Mouse (Mus musculus) adrenal gland, postnatal 4 days (tissue): ENCODE data around the gene Olfr1215. TPM values are rescaled to one million over a fixed set of nuclear protein-coding genes. Genes with fewer than 3 reads are reported as not detected.
"Not testable (repeated sequence)": the region's sequence is repeated elsewhere in the genome, so short reads cannot be mapped to it uniquely, and the experiment has no call there.

Source experiments
- DNase-seq, 2 experiments: peaks; one replicate each; pipeline ENCODE4 v3.0.0; 2021 to 2022; ENCODE audit warnings: low spot score in 2 of 2, mixed read lengths in 2 of 2
- long read RNA-seq, 2 experiments: library from polyadenylated mRNA; stranded (forward); transcript quantifications; one replicate each; pipeline ENCODE4 v2.0.0; 2021
- total RNA-seq, 2 experiments: library from RNA; stranded (reverse); gene quantifications; 2 replicates each; pipeline ENCODE4 v1.2.3; 2021

The Olfr1215 gene
- not detected for total RNA-seq
- long read RNA-seq, experiment 1, result 0 reads
- long read RNA-seq, experiment 2, result 0 reads

DNA sequence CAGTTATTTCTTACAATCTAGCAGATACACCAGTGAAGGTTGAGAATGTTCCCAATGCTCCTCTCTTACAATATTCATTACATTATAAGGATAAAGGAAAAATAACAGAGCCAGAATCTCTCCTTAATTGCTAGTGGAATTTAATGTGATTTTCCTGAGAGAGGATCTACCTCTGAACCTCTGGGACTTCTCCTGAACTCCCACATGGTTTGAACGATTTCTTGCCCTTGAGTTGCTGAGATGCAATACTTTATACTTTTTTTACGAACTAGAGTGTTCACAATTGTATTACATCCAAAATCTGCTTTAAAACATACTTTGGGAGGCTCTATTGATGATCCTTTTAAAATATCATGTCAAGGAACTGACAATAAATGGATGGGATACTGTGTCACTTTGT is at the start of gene Olfr1215:
Gene Olfr1215, minus strand, starts transcription at position 101 of the 400 bp plus-strand sequence.
- DNase-seq, result no peak

DNA sequence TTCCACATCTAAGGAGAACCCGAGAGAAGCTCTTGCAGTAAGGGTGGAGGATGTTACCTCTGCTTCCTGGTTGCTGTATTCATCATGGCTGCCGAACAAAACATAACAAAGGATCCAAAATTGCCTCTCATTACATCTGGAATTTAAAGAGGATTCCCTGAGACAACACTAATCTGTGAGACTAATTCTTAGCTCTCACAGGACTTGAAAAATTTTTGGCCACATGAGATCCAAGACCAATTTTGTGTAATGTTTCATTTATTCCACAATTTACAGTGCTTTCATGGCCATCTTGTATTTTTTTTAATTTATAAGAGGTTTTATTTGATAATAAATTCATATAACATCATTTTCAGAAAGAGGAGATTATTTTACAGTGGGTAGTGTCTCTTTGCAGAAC is 25.2 kb upstream of the Olfr1215 start, which contains the start of gene Olfr1217:
Gene Olfr1217, minus strand, starts transcription at position 101 of the 400 bp plus-strand sequence.
- DNase-seq, result no peak

DNA sequence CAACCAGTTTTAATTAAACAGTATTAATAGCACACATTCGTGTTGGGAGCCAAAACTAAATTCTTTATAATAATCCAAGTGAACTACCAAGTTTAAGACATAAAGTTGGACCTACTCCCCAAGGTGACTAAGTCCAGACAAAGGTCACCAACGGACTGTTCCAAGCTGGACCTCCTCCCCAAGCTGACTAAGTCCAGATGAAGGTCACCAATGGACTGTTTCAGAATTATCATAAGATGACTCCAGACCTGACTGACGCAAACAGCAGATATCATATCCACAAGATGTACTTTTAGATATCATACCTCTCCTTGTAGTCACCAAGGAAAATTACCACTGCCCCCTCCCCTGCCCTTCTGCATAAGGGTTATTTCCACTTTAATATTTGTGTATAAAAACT is 14.7 kb upstream of the Olfr1215 start:
- not testable (repeated sequence) for DNase-seq

DNA sequence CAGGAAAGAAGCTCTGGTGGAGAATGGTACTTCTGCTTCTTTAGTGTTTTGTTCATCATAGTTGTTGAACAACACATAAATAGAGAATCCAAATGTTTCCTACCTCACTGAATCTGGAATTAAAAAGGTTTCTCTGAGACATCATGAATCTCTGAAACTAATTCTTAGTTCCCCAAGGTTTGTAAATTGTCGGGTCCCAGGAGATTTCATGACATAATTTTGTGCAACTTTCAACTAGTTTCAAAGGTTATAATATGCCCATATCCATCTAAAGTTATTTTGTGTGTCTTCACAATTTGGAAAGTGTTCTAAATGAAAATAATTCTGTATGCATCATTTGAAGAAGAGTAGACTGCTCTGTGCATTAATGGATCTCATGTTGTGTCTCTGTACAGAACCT is 11.5 kb upstream of the Olfr1215 start, which contains the start of gene Olfr1216:
Gene Olfr1216, minus strand, starts transcription at position 101 of the 400 bp plus-strand sequence.
- no peak for DNase-seq

DNA sequence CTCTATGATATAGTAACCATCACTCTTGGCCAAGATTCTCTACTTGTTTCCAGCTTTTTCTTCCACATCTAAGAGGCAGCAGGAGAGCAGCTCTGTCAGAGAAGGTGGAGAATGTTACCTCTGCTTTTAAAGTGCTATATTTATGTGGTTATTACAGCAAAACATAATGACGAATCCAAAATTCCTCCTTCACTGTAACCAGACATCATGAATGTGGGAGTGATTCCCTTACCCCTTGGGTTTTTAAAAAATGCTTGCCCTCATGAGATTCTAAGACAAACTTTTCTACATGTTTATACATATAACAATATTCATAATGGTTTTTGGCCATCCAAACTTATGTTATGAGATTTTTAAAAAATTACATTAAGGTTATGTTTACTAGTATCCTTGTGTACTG is 14.2 kb downstream of the Olfr1215 start, which contains the start of gene Olfr1214:
Gene Olfr1214, minus strand, starts transcription at position 101 of the 400 bp plus-strand sequence.
- no peak for DNase-seq

DNA sequence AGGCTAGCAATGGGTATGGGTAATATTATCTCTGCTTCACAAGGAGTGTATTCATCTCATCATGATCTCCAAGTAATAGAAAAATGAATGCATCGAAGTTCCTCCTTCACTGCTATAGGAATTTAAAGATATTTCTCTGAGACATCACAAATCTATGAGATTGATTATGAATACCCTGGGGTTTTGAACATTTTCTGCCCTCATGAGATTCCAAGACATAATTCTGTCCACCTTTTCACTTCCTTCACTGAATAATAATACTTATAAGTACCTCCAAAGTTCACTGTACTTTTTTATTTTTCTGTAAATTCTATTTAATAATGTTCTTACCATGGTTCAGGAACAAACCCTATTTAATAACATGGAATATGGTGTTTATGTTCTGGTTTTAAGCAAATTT is 26.6 kb downstream of the Olfr1215 start, which contains the start of gene Gm13762:
Gene Gm13762, minus strand, starts transcription at position 101 of the 400 bp plus-strand sequence.
- no peak for DNase-seq

DNA sequence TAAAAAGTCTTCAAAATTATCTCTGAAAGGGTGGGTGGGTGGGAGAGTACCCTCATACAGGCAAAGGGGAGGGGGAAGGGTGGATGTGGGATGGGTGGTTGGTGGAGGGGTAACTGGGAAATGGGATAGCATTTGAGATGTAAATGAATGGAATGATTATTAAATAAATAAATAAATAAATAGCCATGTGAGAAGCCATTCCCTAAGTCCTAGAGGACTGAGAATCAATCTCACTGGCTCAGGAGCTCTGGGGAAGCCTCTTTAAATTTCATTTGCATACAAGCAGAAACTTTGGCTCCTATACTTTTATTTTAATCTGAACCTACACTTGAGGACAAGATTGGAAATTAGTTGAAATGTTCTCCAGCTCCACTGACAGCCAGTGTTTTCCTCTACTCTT is 53.1 kb downstream of the Olfr1215 start, which contains the start of gene Olfr1212:
Gene Olfr1212, plus strand, starts transcription at position 301 of the 400 bp plus-strand sequence.
- no peak for DNase-seq

Other genes with a start within 250 kb of the Olfr1215 start
- not detected for gene Olfr1199, start 246.5 kb downstream of the Olfr1215 start, total RNA-seq
- not detected for gene Olfr1200, start 236.5 kb downstream of the Olfr1215 start, total RNA-seq
- not detected for gene Olfr1201, start 213.9 kb downstream of the Olfr1215 start, total RNA-seq
- not detected for gene Olfr1202, start 192.5 kb downstream of the Olfr1215 start, total RNA-seq
- gene Olfr1205, start 177.2 kb downstream of the Olfr1215 start, total RNA-seq, result not detected
- not detected for gene Olfr1204, start 157.7 kb downstream of the Olfr1215 start, total RNA-seq
- not detected for gene Olfr1206, start 143.7 kb downstream of the Olfr1215 start, total RNA-seq
- not detected for gene Olfr1208, start 104.7 kb downstream of the Olfr1215 start, total RNA-seq
- not detected for gene Olfr1209, start 91.8 kb downstream of the Olfr1215 start, total RNA-seq
- gene Olfr1211, start 68.9 kb downstream of the Olfr1215 start, total RNA-seq, result not detected
- gene Olfr1212, start 53.0 kb downstream of the Olfr1215 start, total RNA-seq, result not detected
- not detected for gene Gm13762, start 26.7 kb downstream of the Olfr1215 start, total RNA-seq
- gene Olfr1214, start 14.3 kb downstream of the Olfr1215 start, total RNA-seq, result not detected
- gene Olfr1216, start 11.4 kb upstream of the Olfr1215 start, total RNA-seq, result not detected
- gene Olfr1217, start 25.1 kb upstream of the Olfr1215 start, total RNA-seq, result not detected
- not detected for gene Olfr1218, start 54.2 kb upstream of the Olfr1215 start, total RNA-seq
- gene Olfr1219, start 76.5 kb upstream of the Olfr1215 start, total RNA-seq, result not detected
- gene Olfr1220, start 99.9 kb upstream of the Olfr1215 start, total RNA-seq, result not detected
- not detected for gene Olfr1221, start 110.3 kb upstream of the Olfr1215 start, total RNA-seq
- gene Olfr1222, start 126.1 kb upstream of the Olfr1215 start, total RNA-seq, result not detected
- not detected for gene Olfr1223, start 144.6 kb upstream of the Olfr1215 start, total RNA-seq
- not detected for gene Olfr1224-ps1, start 157.1 kb upstream of the Olfr1215 start, total RNA-seq
- gene Olfr1225, start 167.7 kb upstream of the Olfr1215 start, total RNA-seq, result not detected
- gene Olfr1226, start 193.1 kb upstream of the Olfr1215 start, total RNA-seq, result not detected
- gene Olfr1228, start 247.1 kb upstream of the Olfr1215 start, total RNA-seq, result not detected